In the genomic region with DNA sequence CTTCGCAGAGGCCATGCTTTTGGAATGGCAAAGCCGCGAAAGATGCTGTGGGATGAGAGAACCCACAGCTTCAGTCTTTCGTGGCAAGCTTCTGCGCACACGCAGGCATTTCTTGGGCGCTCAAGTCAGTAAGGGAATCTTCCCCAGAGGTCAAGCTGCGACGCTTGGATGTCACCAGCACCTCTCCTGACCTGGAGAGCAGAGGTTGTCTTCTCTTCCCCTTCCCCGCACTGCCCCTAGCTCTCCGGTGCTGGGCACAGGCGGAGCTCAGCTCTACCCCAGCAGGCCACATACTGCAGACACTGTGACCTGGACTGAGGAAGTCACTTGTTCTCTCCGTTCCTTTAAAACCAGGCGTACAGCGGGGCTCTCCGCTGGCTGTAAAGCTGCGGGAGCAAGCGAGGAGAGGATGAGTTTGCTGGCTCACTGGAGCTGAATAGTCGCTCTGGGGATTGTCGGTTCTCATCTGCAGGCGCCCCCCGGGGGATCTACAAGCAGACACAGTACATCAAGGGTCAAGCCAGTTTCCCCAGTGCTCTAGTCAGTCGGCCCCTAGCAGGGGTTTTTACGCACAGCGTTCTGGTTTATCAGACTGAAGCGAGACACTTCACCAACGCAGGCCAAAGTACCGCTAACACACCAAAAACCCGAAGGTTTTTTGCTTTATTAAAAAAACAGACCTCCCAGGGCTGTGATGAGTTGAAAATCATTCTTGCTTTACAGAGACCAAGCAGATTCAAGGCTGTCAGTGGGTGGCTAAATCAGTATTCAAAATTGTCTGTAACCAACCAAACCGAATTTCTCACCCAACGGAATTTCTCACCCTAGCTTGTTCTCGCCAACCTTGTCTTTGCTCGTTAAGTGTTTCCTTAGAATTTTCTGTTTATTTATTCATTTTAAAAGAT, we compare ENCODE assay signal across 7 mouse cellular contexts. TPM values are rescaled to one million over a fixed set of nuclear protein-coding genes. Genes with fewer than 3 reads are reported as not detected.
A peak's percentile ranks its signal among the peaks of the same experiment; 100 is the strongest.
DNase-seq lines count a peak whose midpoint lies in the region; ATAC-seq and TF ChIP-seq lines count a peak whose summit lies in the region.

No protein-coding gene starts in this region.

- no peak for DNase-seq in lung, embryonic 14.5 days
- no peak for DNase-seq in lung, adult 2 months
- peak; percentile 58 for DNase-seq in embryo, embryonic 10 days (ENCODE audit: low spot score)
- peak; percentile 41 for DNase-seq in midbrain, embryonic 14.5 days
- DNase-seq in frontal cortex, postnatal 36 days (ENCODE audit: low spot score in 2 of 2), result no peak

- TF ChIP-seq CTCF in lung, embryonic 14.5 days (IDR thresholded peaks at IDR 0.05; ENCODE audit: low read depth), result no peak
- no peak for TF ChIP-seq CTCF in lung, adult 2 months (IDR thresholded peaks at IDR 0.05; ENCODE audit: insufficient read depth, low read length)

- no peaks in the 10 kb centered on the region for H3K9me3 ChIP-seq in lung, embryonic 14.5 days (ENCODE audit: low read depth, low read length)
- no peaks in the 10 kb centered on the region for H3K9me3 ChIP-seq in hindbrain, embryonic 13.5 days
- no peaks in the 10 kb centered on the region for H3K9me3 ChIP-seq in midbrain, embryonic 14.5 days (ENCODE audit: control insufficient read depth, low read length)

- WGBS in lung, embryonic 14.5 days, result 5% methylated on average over 33 of the region's 33 CpGs
- WGBS in lung, adult 2 months, result 13% methylated on average over 33 of the region's 33 CpGs
- WGBS in hindbrain, embryonic 13.5 days, result 2% methylated on average over 33 of the region's 33 CpGs
- under 1% methylated on average over 33 of the region's 33 CpGs for WGBS in midbrain, embryonic 14.5 days

- H3K4me1 ChIP-seq in lung, embryonic 14.5 days (ENCODE audit: insufficient read depth), result no peaks in the 10 kb centered on the region
- H3K4me1 ChIP-seq in lung, adult 2 months (ENCODE audit: control insufficient read depth, insufficient read depth, low read length), result peaks cover 6% of the 10 kb centered on the region
- peaks cover 31% of the 10 kb centered on the region for H3K4me1 ChIP-seq in hindbrain, embryonic 13.5 days (replicated peaks)
- H3K4me1 ChIP-seq in midbrain, embryonic 14.5 days (ENCODE audit: control insufficient read depth, insufficient read depth, low read length), result peaks cover 8% of the 10 kb centered on the region

- no peaks in the 10 kb centered on the region for H3K36me3 ChIP-seq in lung, embryonic 14.5 days (ENCODE audit: insufficient read depth)
- no peaks in the 10 kb centered on the region for H3K36me3 ChIP-seq in hindbrain, embryonic 13.5 days
- no peaks in the 10 kb centered on the region for H3K36me3 ChIP-seq in midbrain, embryonic 14.5 days (ENCODE audit: control insufficient read depth, insufficient read depth, low read length)

- H3K9ac ChIP-seq in lung, embryonic 14.5 days, result no peak overlapping the region
- H3K9ac ChIP-seq in hindbrain, embryonic 13.5 days, result no peak overlapping the region
- no peak overlapping the region for H3K9ac ChIP-seq in midbrain, embryonic 14.5 days (replicated peaks; ENCODE audit: low read length)

- no peak for ATAC-seq in lung, embryonic 14.5 days (ENCODE audit: insufficient read depth)
- ATAC-seq in hindbrain, embryonic 13.5 days (ENCODE audit: low FRiP score), result no peak
- ATAC-seq in midbrain, embryonic 14.5 days (ENCODE audit: low FRiP score, low TSS enrichment), result no peak
- ATAC-seq in megakaryocyte-erythroid progenitor cell, adult 5-6 weeks (replicated peaks; ENCODE audit: low FRiP score, low TSS enrichment, poor library complexity, severe bottlenecking), result no peak

- peaks cover 56% of the 10 kb centered on the region for H3K27me3 ChIP-seq in lung, embryonic 14.5 days (ENCODE audit: insufficient read depth, low read length)
- peaks cover 80% of the 10 kb centered on the region for H3K27me3 ChIP-seq in hindbrain, embryonic 13.5 days
- peaks cover 55% of the 10 kb centered on the region for H3K27me3 ChIP-seq in midbrain, embryonic 14.5 days (ENCODE audit: control insufficient read depth, insufficient read depth, low read length)

- TF ChIP-seq POLR2A in lung, adult 2 months (IDR thresholded peaks at IDR 0.05; ENCODE audit: borderline replicate concordance, extremely low read depth, low read depth, low read length), result no peak

- no peak overlapping the region for H3K27ac ChIP-seq in lung, embryonic 14.5 days (ENCODE audit: low read depth)
- H3K27ac ChIP-seq in hindbrain, embryonic 13.5 days, result no peak overlapping the region
- H3K27ac ChIP-seq in midbrain, embryonic 14.5 days (replicated peaks; ENCODE audit: low read depth, low read length), result no peak overlapping the region

- H3K4me2 ChIP-seq in lung, embryonic 14.5 days, result peak overlapping the region; percentile 55
- H3K4me2 ChIP-seq in hindbrain, embryonic 13.5 days, result peak overlapping the region; percentile 44
- peak overlapping the region; percentile 43 for H3K4me2 ChIP-seq in midbrain, embryonic 14.5 days (ENCODE audit: low read length)

- H3K4me3 ChIP-seq in lung, embryonic 14.5 days (ENCODE audit: low read depth, low read length), result peak overlapping the region; percentile 29
- H3K4me3 ChIP-seq in lung, adult 2 months (replicated peaks; ENCODE audit: extremely low read depth, low read depth, low read length), result no peak overlapping the region
- H3K4me3 ChIP-seq in hindbrain, embryonic 13.5 days, result peak overlapping the region; percentile 17
- peak overlapping the region; percentile 21 for H3K4me3 ChIP-seq in midbrain, embryonic 14.5 days (replicated peaks; ENCODE audit: low read depth, low read length)

RNA-seq across cellular contexts. Expression of gene Nkx3-2, which starts 3.2 kb away (rescaled TPM):
- polyA plus RNA-seq in lung, embryonic 14.5 days (2014; fragmentation: Nextera tagmentation; extraction: Ambion mirVana), result not detected in 2 replicates
- polyA plus RNA-seq in lung, adult 2 months (2012; rRNA removed), result not detected in 2 replicates
- polyA plus RNA-seq in hindbrain, embryonic 13.5 days (2015; fragmentation: Nextera tagmentation; extraction: Ambion mirVana), result 0.14 TPM in 1 of 2 replicates, not detected in the other
- not detected in 2 replicates for polyA plus RNA-seq in midbrain, embryonic 14.5 days (2014; fragmentation: Nextera tagmentation; extraction: Ambion mirVana)
- total RNA-seq in megakaryocyte-erythroid progenitor cell, adult 5-6 weeks (2014; fragmentation: Nextera tagmentation), result not detected in 2 replicates
- total RNA-seq in megakaryocyte-erythroid progenitor cell, adult 5-6 weeks (2017), result not detected in 2 replicates

RNA-seq across cellular contexts. Expression of gene Rab28, which starts 59.6 kb away (rescaled TPM):
- 63.9 and 66.6 TPM in 2 replicates for polyA plus RNA-seq in lung, embryonic 14.5 days (2014; fragmentation: Nextera tagmentation; extraction: Ambion mirVana)
- polyA plus RNA-seq in lung, adult 2 months (2012; rRNA removed), result 36.5 and 37.2 TPM in 2 replicates
- 68.8 and 71.8 TPM in 2 replicates for polyA plus RNA-seq in hindbrain, embryonic 13.5 days (2015; fragmentation: Nextera tagmentation; extraction: Ambion mirVana)
- polyA plus RNA-seq in midbrain, embryonic 14.5 days (2014; fragmentation: Nextera tagmentation; extraction: Ambion mirVana), result 68.4 and 76.1 TPM in 2 replicates
- total RNA-seq in megakaryocyte-erythroid progenitor cell, adult 5-6 weeks (2014; fragmentation: Nextera tagmentation), result 19.2 and 22.5 TPM in 2 replicates
- 20.0 and 22.3 TPM in 2 replicates for total RNA-seq in megakaryocyte-erythroid progenitor cell, adult 5-6 weeks (2017)

Comparison
In these comparisons a context has a peak if more than half of its experiments do, and no peak if none do; other contexts are left out.
1. DNase-seq: peak in embryo, embryonic 10 days (single experiment) and midbrain, embryonic 14.5 days (single experiment); none in lung, embryonic 14.5 days (single experiment), lung, adult 2 months (single experiment) and frontal cortex, postnatal 36 days (0 of 2).
2. Peak in every context shown above with its lines, with median percentiles within 50 percentile points of each other: H3K4me2 ChIP-seq.